Mouse (Mus musculus): ENCODE results near the gene Dlgap1.
A peak's percentile ranks its signal among the peaks of the same experiment; 100 is the strongest.
"Not testable (repeated sequence)": the region's sequence is repeated elsewhere in the genome, so short reads cannot be mapped to it uniquely, and the experiment has no call there.

Dlgap1 gene

DNA sequence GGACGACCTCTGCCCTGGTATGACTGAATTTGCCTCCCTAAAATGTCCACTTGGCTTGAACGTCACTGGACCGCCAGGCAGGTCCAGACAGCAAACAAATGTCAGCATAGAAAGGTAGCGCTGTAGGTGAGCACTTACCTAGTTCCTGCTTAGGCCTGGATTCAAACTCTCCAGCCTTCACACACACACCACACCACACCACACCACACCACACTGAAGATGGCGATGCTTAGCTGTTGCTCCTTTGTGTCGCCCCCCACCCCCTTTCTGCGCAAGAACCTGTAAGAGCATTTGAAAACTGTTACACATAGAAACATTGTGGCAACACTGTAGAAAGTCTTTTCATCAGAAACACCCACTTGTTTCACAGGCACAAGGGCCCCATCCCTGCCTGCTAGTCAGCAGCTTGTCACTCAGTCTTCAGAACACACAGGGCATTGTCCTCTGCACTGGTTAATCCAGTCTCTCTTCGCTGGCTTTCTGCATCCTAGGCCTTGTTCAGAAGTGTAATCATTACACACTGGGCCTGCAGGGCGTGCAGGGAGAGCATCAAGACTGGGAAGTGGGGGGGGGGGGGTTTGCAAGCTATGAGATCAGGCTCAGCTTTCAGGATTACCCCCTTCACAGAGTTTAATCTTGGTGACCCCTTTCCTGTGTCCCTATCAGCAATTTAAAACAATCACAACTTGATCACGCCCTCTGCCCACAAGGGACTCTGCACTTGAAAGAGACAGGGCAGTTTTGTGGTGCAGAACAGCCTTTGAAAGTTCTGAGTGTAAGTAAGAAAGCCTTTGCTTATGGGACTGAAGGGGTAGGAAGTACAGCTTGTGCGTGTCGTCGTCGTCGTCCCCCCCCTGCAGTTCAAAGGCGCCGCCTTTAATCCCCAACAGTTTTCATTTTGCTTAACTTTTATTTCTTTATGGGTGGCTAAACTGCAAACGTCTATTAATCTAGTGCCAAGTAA, 812.1 kb downstream of the Dlgap1 start:
- no peak for DNase-seq

DNA sequence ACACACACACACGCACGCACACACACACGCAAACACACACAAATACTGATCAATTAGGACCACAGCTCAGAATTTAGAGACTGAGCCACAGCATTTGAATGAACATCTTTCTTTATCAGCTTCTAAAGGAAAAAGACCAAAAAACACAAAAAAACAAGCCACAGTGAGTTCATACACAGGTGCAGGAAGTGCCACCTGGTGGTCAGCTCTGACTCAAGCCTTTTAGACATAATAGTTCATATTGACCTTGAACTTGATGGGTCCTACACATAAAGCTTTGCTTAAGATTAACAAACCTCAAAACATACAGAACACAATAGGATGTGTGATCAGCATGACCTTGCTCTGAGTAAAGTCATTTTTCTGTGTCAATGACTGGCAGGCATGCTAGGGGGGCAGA, 814.4 kb downstream of the Dlgap1 start:
- no peak for DNase-seq

DNA sequence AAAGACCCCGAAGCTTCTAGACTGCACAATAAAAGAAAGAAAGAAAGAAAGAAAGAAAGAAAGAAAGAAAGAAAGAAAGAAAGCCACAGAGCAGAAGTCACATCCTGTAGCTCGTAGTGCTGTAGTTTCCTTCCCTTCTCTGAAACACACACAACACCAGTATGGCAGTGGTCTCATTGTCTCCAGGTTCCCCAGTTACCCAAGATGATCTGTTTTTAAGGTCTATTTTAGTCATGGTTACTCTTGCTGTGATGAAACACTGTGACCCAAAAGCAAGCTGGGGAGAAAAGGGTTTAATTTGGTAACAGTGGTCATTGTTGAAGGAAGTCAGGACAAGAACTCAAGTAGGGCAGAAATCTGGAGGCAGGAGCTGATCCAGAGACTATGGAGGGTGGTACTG, 818.5 kb downstream of the Dlgap1 start:
- DNase-seq: no peak

DNA sequence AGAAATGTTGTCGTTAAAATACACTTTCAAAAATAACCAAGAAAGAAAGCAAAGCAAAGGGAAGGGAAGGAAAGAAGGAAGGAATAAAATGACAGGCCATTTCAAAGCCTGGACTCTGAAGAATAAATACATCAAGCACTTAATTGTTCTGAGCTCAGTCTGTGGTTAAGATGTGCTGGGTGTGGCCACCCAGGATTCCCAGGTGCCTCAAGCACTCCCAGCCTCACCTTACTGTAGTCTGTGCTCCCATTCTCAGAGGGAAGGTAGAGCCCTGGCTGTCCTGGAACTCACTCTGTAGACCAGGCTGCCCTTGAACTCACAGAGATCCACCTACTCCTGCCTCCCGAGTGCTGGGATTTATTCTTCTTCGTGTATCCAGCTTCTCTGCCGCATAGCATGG, 821.9 kb downstream of the Dlgap1 start:
- no peak for DNase-seq

DNA sequence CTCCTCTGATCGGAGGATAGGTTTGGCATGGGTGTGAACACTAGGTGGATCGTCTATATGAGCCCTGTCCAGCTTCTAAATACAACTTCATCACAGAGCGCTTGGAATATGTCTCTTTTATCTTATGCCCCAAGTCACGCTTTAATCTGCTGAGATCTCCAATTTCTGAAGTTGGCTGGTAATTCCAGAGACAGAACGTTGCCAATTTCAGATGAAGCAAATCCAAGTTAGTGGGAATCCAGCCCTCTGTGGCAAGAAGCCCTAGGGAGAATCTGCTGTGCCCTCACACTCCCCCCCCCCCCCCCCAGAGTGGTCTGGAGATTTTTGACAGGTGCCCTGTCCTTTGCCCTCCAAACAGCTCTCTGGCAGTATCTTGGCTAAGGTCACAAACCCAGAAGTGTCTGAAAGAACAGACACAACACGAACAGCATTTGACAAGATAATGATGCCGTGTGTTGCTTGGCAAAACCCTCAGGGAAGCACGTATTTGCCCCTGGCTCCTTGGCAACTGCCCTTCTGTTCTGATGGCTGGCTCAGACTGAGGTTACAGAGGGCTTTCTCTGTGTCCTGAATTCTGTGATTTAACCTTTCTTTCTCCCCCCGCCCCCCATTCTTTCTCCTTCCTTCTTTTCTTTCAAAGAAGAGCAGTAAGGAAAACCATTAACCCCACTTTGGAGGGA, 822.9 kb downstream of the Dlgap1 start:
- DNase-seq: no peak

DNA sequence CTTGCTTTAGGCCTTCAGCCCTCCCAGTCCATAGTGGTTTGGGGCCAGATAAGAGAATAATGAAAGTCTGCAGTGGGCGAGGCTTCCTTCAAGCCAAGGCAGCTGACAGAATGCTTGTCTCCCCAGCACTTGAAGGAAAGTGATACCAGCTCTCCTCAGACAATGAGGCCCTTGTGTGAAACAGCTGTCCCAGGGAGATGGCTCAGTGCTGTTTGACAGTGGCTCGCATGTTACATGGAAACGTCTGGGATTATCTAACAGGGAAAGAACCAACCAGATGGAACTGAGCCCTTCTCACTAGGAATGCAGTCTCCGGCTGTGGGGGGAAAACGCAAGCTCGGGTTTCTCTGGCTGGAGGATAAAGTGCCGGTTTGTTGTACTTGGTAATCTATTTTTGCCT, 825.4 kb downstream of the Dlgap1 start:
- peak; percentile 44 for DNase-seq

DNA sequence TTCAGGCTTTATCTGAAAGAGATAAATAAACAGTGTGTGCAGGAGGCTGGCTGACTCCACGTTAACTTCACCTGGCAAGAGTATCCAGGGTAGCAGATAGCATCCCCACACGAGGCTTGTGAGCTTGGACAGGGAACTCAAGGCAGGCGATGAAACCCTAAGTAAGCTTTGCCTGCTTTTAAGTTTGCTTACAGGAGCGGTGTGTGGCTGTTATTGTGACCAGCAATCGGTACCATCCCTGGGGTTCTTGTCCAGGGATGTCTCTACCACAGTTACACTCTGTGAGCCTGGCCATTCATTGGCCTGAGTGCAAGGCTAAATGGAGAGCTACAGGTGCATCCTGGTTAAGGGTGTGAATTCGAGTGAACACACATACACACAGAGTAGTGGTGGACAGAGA, 825.8 kb downstream of the Dlgap1 start:
- DNase-seq: no peak

DNA sequence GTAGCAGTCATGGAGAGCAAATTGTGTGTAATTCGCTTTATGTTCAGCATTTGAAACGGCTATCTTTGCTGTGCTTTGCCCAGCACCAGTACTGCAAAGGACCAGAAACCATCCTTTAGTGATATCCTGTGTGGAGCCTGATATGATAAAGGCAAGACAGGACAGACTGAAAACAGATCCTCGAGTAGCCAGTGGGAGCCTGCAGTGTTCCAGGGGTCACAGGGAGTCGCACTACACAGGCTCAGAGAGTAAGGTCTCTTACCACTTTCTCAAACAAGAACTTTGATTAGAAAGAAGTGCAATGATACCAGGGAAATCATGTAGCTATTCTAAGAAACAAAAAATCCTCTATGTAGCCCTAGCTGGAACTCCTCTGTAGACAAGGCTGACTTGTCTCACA, 826.3 kb downstream of the Dlgap1 start:
- no peak for DNase-seq

DNA sequence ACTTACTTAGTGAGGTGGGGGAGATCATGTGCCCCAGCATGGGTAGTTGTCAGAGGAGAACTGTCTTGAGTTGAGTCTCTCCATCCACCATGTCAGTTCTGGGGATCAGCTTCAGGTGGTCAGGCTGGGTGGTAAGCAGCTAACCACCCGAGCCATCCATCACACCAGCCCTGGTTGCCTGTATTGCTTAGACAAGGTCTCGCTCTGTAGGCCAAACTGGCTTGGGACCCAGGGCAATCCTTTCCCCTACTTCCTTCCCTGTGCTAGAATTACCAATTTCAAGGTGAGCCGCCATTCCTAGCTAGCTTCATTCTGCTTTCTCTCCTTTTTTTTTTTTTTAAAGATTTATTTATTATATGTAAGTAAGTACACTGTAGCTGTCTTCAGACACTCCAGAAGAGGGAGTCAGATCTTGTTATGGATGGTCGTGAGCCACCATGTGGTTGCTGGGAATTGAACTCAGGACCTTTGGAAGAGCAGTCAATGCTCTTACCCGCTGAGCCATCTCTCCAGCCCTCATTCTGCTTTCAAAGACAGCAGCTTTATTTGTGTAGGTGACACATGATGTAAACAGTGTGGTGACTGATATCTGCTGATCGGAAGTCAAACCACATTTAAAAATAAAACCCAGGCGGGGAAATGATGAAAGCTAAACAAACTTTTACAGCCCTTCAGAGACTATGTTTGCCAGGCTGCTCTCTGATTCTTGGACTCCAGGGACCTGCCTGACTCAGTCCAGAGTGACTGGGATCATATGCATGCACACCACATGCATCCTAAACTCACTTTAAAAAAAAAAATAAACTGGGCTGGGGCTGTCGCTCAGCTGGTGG, 828.3 kb downstream of the Dlgap1 start:
- DNase-seq: peak; percentile 56

DNA sequence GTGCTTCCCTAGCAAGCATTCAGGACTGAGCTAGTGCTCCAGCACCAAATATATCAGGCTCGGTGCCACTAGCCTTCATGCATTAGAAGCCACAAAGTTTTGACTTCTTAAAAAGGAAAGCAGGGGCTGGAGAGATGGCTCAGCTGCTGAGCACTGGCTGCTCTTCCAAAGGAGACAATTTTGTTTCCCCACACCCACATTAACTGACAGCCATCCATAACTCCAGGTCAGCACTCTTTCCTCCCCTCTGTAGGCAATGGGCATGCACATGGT, 828.8 kb downstream of the Dlgap1 start:
- DNase-seq: peak; percentile 21

DNA sequence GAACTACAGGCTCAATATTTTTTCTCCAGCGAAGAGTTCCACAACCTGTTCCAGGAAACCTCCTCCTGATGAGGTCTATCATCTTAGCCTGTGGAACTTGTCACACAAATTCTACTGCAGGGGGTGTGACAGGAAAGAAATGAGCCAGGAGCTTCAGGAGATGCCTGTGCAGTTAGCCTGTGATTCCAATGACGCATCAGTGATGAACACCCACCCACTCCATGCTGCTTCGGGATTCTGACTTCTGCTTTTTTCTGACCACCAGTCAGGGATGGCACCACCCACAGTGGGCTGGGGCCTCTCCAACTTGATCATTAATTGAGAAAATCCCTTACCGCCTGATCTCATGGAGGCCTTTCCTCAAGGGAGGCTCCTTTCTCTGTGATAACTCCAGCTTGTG, 830.4 kb downstream of the Dlgap1 start:
- DNase-seq: no peak

DNA sequence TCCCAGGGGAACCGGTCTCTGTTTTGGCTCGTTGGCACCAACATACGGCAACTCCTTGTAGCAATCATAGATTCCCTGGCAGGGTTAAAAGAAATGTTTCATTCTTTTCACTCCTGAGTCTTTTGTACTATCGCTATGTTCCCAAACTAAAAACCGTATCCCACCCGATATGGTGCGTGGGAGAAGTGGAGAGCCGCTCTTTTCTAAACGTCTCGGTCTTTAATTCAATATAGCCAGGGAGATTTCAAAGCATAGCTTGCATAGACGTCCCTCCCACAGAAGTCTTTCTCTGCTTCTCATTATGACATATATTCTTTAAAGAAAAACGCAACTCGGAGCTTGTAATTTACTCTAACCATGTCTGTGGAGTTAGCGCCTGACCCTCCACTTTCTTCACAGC, 833.1 kb downstream of the Dlgap1 start:
- no peak for DNase-seq

DNA sequence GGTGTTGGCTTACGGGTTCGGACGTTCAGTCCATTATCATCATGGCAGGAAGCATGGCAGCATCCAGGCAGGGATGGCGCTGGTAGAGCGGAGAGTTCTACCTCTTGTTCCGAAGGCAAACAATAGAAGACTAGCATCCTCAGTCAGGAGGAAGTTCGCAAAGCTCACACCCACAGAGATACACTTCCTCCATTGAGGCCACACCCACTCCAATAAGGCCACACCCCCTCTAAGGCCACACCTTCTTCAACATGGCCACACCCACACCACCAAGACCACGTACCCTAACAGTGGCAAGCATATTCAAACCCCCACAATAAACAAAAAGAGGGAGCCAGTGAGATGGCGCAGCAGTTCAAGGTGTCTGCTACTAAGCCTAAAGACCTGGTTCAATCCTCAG, 837.0 kb downstream of the Dlgap1 start:
- DNase-seq: no peak

DNA sequence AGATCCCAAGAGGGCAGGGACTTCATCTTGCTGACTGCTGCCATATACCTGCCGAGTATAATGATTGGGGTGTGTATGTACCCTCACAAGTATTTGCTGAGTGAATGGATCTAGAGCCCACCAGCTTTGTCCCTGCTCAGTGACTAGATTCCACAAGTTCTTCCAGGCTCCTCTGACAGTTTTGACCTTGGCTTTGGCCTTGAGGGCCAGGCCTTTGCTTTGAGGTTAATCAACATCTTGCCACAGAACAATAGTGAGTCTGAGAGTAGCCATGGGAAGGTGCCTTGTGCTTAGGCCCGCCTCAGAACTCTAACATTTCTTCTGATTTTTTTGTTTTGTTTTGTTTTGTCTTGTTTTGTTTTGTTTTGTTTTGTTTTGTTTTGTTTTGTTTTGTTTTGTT, 837.7 kb downstream of the Dlgap1 start:
- no peak for DNase-seq

DNA sequence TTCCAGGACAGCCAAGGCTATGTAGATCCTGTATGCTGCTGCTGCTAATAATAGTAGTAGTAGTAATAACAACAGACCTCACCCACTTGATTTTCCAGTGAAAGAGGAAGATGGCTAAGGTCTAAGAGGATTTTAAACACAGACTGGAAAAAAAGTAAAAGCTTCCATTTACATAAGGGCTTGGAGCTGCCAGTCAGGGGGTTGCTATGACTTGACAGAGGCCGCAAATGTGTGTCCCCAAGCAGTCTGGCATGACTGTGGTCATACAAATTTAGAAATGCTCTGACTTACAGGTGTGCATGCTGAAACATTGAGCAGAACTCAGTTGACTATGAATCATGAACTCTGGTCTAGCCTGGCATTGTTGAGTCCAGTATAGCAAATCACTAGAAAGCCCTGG, 839.0 kb downstream of the Dlgap1 start:
- no peak for DNase-seq

DNA sequence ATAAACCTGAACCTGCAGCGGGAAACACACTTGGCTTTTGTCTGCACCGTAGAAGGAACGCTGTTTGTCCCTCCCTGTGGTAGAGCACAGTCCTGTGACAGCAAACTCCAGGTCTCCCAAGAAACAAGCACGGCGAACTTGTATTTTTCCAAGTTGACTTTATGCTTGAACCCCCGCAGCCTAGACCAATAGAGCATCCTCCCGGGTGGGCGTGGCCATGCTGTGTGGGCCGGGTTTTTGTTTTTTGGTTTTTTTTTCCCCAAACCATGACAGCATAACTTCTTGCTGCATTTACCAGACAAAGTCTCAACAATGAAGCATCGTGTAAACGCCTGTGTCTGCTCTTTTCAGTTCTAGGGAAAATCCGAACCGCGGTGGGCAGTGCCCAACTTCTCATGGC, 840.0 kb downstream of the Dlgap1 start:
- DNase-seq: no peak

DNA sequence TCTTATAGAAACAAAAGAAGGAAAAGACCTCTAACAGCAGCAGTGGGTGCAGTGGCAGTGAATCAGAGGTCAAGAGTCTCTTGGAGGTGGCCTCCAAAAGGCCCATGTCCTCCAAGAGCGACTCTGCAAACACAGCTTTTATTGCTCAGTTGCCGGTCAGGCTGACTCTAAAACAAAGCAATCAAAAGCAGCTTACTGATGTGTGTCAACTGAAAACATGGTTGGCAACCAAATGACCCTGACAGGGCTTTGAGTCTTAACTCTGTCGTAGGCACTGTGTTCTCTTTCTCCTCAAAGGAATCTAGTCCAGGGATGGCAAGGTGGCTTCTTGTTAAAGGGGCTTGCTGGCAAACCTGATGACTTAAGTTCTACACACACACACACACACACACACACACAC, 840.9 kb downstream of the Dlgap1 start:
- DNase-seq: no peak

DNA sequence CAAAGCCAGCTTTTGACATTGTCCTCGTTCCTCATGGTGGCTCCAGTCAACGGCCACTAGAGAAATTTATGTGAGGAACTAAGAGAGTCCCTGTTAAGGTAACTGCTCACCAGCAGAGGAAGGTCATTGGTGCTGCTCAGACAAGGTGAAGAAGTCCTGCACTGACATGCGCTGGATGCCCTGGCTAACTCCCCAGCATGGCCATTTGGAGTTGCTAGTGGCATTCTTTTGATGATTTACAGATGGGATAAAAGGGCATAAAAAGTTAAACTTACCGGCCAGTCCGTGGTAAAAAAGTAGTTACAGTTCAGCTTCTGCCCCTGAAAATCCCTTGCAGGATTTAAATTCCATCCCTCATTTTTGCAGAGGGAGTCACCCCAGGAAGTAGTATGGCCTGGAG, 841.9 kb downstream of the Dlgap1 start:
- DNase-seq: no peak

DNA sequence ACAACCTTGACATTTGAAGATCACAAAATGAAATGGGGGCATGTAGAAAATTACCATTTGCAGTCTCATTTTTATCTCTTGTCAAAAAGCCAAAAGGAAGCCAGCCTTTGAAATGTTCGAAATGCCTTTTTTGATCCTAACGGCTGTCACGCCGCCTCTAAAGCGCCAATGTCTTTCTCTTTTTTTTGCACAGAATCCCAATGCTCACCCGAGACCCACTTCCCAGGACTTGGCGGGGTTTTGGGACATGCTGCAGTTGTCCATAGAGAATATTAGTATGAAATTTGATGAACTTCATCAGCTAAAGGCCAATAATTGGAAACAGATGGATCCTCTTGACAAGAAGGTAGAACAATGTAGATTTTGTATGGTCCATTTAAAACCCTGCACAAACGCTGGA, 846.1 kb downstream of the Dlgap1 start:
- no peak for DNase-seq

DNA sequence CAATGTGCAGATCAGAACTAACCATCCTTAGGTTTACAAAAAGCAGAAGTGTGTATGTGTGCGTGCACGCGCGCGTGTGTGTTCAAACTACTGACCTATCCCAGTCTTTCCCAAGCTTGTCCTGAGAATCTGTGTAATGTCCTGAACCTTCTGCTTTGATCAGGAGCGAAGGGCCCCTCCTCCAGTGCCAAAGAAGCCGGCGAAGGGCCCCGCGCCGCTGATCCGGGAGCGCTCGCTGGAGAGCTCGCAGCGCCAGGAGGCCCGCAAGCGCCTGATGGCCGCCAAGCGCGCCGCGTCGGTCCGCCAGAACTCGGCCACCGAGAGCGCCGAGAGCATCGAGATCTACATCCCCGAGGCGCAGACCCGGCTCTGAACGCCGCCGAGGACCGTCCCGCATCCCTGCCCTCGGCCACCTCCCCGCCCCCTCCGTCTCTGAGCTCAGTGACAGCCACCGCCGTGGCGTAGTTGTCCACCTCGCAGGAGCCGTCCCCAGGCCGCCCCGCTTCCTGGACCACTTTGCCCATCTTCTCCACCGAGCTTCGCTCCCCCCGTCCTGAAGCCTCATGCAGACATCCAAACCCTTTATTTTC, 849.1 kb downstream of the Dlgap1 start:
- DNase-seq: peak; percentile 11

DNA sequence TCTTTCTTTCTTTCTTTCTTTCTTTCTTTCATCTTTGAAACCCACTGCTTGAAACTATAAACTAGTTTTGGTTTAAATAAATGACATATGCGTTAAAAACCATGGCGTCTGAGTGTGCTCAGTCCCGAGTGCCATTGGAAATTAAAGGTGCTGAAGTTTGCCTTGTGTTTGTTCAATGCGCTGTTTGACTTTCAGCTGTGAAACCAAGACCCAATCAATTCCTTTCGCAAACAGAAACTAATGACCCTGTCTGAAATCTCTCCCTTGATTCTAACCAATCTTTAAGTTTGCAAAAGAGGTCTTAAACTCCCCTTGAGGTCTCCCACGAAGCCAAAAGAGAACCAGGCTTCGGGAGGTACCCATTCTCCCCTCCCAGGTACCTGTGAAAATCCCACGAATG, 854.2 kb downstream of the Dlgap1 start:
- no peak for DNase-seq

DNA sequence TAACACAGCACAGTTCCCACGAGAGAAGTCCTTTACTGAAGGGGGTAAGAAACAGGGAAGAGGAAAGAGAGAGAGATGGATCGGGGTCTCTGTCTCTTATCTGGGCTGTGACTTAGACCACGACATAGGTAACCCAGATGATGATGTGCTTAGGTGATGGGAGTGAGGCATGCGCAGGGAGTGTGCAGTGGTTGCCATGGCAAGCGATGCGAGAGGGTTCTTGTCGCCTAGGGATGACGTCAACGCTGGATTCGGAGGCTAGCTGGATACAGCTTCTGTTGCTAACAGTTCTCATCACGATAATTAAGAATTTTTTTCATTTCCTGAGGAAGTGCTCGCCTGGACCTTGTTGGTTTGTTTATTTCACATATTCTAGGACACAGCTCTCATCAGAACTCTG, 857.4 kb downstream of the Dlgap1 start:
- DNase-seq: peak; percentile 20

DNA sequence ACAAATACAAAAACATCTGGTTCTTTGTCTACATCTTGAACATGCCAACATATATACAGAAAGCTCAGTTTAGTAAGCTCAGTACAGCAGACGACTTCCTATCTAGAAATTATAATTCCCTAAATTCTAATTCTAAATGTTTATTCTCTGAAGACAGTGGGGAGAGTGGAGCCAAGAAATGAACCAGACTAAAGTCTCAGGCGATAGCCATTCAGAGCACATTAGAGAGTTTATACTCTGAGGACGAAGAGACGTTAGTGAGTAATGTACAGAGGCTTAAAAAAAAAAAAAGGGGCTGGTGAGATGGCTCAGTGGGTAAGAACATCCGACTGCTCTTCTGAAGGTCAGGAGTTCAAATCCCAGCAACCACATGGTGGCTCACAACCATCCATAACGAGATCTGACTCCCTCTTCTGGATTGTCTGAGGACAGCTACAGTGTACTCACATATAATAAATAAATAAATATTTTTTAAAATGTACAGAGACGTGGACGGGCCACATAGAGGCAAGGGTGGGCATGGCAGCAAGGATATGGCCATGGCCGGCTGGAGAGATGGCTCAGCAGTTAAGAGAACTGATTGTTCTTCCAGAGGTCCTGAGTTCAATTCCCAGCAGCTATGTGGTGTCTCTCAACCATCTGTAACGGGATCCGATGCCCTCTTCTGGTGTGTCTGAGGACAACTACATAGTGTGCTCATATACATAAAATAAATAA, 858.7 kb downstream of the Dlgap1 start:
- DNase-seq: not testable (repeated sequence)
